Mouse (Mus musculus) midbrain, embryonic 11.5 days (tissue): ENCODE data around the gene Sfrp4. TPM values are rescaled to one million over a fixed set of nuclear protein-coding genes. Genes with fewer than 3 reads are reported as not detected.

Experiments
- ATAC-seq: fragments of 200-750 bp; cut with Nextera tagmentation; 2 replicates; pipeline ENCODE4 v1.8.0; 2017; ENCODE audit warnings: moderate TSS enrichment, moderate library complexity; ENCODE audit not compliant: low FRiP score
- DNase-seq: peaks from one replicate; pipeline ENCODE4 v3.0.0; 2015; ENCODE audit warnings: low spot score; ENCODE audit errors: missing footprints
- H3K27ac ChIP-seq: fragments of 300-500 bp; sonication (generic); 2 replicates; pipeline ENCODE4 v1.5.1; 2014; ENCODE audit warnings: low read depth, low read length
- H3K27me3 ChIP-seq: fragments of 300-500 bp; sonication (generic); 2 replicates; pipeline ENCODE4 v1.6.1; 2014; ENCODE audit warnings: mild to moderate bottlenecking, low read length, moderate library complexity, mixed read lengths; ENCODE audit not compliant: control insufficient read depth, insufficient read depth
- H3K36me3 ChIP-seq: fragments of 300-500 bp; sonication (generic); 2 replicates; pipeline ENCODE4 v1.6.1; 2014; ENCODE audit warnings: mild to moderate bottlenecking, low read length, moderate library complexity, mixed read lengths; ENCODE audit not compliant: control insufficient read depth, insufficient read depth
- H3K4me1 ChIP-seq: fragments of 300-500 bp; sonication (generic); 2 replicates; pipeline ENCODE4 v1.6.1; 2014; ENCODE audit warnings: low read length; ENCODE audit not compliant: control insufficient read depth, insufficient read depth
- H3K4me2 ChIP-seq: fragments of 300-500 bp; sonication (generic); 2 replicates; pipeline ENCODE4 v1.6.1; 2014; ENCODE audit warnings: mild to moderate bottlenecking, moderate library complexity
- H3K4me3 ChIP-seq: fragments of 300-500 bp; sonication (generic); 2 replicates; pipeline ENCODE4 v1.5.1; 2014; ENCODE audit warnings: low read depth, low read length
- H3K9ac ChIP-seq: fragments of 300-500 bp; sonication (generic); 2 replicates; pipeline ENCODE4 v1.6.1; 2014; ENCODE audit warnings: low read length
- H3K9me3 ChIP-seq: fragments of 300-500 bp; sonication (generic); 2 replicates; pipeline ENCODE4 v1.6.1; 2016; ENCODE audit warnings: low read length; ENCODE audit not compliant: control insufficient read depth
- WGBS: fragments of 180-500 bp; shearing (Covaris S2); extraction: QIAGEN DNeasy Blood & Tissue Kit; methylation state at CpG from one replicate; pipeline ENCODE4 v1.1.7; 2014; 5-methylcytosine and 5-hydroxymethylcytosine counted together
- polyA plus RNA-seq: library from polyadenylated mRNA; unstranded; fragments of >200 nt; fragmentation: Nextera tagmentation; extraction: Ambion mirVana; gene quantifications from 2 replicates; pipeline ENCODE4 v1.2.1, GENCODE M21; 2014

Sfrp4 gene
- polyA plus RNA-seq, 1 experiment from 2014 or later = 3.6 TPM

- Histone ChIP-seq H3K36me3 (no peaks in the 10 kb centered on the region), H3K9ac (no peak overlapping the region), H3K27me3 (no peaks in the 10 kb centered on the region), H3K9me3 (no peaks in the 10 kb centered on the region), H3K4me2 (no peak overlapping the region), H3K4me1 (peaks cover 6% of the 10 kb centered on the region; the same call in 1 of the 2 replicates), H3K27ac (no peak overlapping the region), H3K4me3 (no peak overlapping the region)
- no peak for ATAC-seq
- no peak for DNase-seq
Measured at GRCm38 (mm10) chr13:19608120-19608519, 14.8 kb upstream of the Sfrp4 start.

DNA sequence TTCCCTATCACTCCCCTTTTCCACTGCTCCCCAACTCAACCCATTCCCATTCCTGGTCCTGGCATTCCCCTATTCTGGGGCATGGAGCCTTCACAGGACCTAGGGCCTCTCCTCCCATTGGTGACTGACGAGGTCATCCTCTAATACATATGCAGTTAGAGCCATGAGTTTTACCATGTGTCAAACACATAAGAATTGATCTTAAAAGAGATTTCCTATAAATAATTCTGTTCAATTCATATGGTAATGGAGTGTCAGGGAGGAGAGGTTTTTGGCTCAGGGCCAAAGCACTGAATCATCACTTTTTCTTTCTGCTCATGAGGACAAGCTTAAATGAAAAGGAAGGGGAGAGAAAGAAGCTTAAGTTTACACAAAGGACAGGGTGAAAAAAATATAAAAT, 10.6 kb upstream of the Sfrp4 start:
- no peak overlapping the region for H3K27ac ChIP-seq
- H3K9ac ChIP-seq = no peak overlapping the region
- WGBS = 10% methylated on average over 1 of the region's 1 CpGs
- no peaks in the 10 kb centered on the region for H3K9me3 ChIP-seq
- H3K27me3 ChIP-seq = no peaks in the 10 kb centered on the region
- H3K36me3 ChIP-seq = no peaks in the 10 kb centered on the region
- peak; percentile 84 for ATAC-seq
- H3K4me2 ChIP-seq = no peak overlapping the region
- DNase-seq = no peak
- H3K4me1 ChIP-seq = peaks cover 6% of the 10 kb centered on the region
- H3K4me3 ChIP-seq = no peak overlapping the region

GRCm38 (mm10) chr13:19612963-19613362, 9.9 kb upstream of the Sfrp4 start:
- peak; percentile 64; the same call in 1 of the 2 replicates for ATAC-seq
- peak; percentile 82 for DNase-seq
- Histone ChIP-seq H3K9me3 (no peaks in the 10 kb centered on the region), H3K4me1 (peaks cover 7% of the 10 kb centered on the region), H3K36me3 (no peaks in the 10 kb centered on the region), H3K4me3 (no peak overlapping the region), H3K9ac (no peak overlapping the region), H3K4me2 (no peak overlapping the region), H3K27me3 (no peaks in the 10 kb centered on the region), H3K27ac (0 out of 2 replicates have a peak overlapping the region, but pooled peaks have one; percentile 9)
- WGBS = 61% methylated on average over 3 of the region's 3 CpGs

GRCm38 (mm10) chr13:19613426-19613825, 9.5 kb upstream of the Sfrp4 start:
- no peaks in the 10 kb centered on the region for H3K36me3 ChIP-seq
- H3K4me3 ChIP-seq = no peak overlapping the region
- H3K27me3 ChIP-seq = no peaks in the 10 kb centered on the region
- DNase-seq (peak; percentile 47), ATAC-seq (no peak)
- peaks cover 11% of the 10 kb centered on the region for H3K4me1 ChIP-seq
- no peak overlapping the region for H3K9ac ChIP-seq
- no peak overlapping the region for H3K4me2 ChIP-seq
- H3K27ac ChIP-seq = no peak overlapping the region
- 72% methylated on average over 1 of the region's 1 CpGs for WGBS
- no peaks in the 10 kb centered on the region for H3K9me3 ChIP-seq

DNA sequence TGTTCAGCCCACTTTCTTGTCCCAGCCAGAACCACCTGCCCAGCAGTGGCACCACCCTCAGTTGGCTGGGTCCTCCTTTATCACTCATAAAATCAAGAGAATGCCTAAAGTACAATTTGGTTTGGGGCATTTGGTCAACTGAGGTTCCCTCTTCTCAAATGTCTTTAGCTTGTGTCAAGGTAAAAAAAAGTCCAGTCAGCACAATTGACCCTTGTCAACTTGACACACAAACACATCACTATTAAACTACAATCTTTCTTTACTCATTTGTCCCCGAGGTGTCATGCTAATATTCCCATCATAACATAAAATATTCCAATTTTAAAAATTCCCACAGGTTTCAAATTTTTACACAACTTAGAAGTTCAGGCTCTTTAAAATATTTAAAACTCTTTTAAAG, 8.6 kb upstream of the Sfrp4 start:
- Histone ChIP-seq H3K9me3 (no peaks in the 10 kb centered on the region), H3K36me3 (no peaks in the 10 kb centered on the region), H3K4me2 (no peak overlapping the region), H3K4me3 (no peak overlapping the region), H3K9ac (no peak overlapping the region), H3K27me3 (no peaks in the 10 kb centered on the region), H3K4me1 (peaks cover 13% of the 10 kb centered on the region), H3K27ac (no peak overlapping the region)
- DNase-seq (no peak), ATAC-seq (no peak)
- WGBS = 87% methylated on average over 1 of the region's 1 CpGs

DNA sequence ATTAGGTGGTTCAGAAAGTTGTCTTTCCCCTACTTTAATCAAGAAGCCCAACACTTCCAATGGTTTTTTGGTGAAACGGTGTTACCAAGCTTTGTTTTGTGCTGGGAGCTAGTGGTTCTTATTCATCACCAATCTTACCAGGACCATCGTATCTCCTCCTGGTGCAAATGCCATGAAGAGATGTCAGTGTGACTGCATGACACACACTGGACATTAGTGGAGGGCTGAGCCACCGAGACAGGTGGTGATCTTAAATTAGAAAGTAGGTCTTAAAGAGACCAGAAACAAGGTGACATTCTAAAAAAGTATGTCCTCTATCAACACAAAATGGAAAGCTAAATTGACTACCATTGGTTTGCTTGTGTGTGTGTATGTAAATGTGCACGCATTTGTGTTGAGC, 4.8 kb upstream of the Sfrp4 start:
- Histone ChIP-seq H3K9ac (no peak overlapping the region), H3K4me2 (peak overlapping the region; percentile 88), H3K4me3 (no peak overlapping the region), H3K27me3 (no peaks in the 10 kb centered on the region), H3K9me3 (no peaks in the 10 kb centered on the region), H3K27ac (no peak overlapping the region), H3K4me1 (peaks cover 13% of the 10 kb centered on the region), H3K36me3 (no peaks in the 10 kb centered on the region)
- DNase-seq (peak; percentile 73), ATAC-seq (no peak)
- 97% methylated on average over 4 of the region's 4 CpGs for WGBS

DNA sequence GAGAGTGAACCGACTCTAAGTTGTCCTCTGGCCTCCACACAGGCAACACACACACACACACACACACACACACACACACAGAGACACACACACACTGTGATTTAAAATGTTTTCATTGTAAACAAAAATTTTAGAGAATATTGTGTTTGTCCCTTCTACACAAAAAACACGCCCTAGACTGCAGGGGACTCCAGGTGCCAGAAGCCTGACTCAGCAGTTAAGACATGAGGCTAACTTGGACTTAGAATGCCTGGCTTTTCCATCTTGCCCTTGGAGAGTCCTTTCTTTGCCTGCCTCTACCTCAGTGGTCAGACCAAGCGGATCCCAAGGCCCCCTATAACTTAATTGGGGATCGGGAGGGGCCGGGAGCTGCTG, 4.1 kb upstream of the Sfrp4 start:
- Histone ChIP-seq H3K9ac (peak overlapping the region; percentile 91), H3K27me3 (peaks cover 4% of the 10 kb centered on the region; the same call in 1 of the 2 replicates), H3K4me3 (peak overlapping the region; percentile 72), H3K27ac (peak overlapping the region; percentile 63; the same call in 1 of the 2 replicates), H3K4me1 (peaks cover 20% of the 10 kb centered on the region), H3K36me3 (no peaks in the 10 kb centered on the region), H3K4me2 (peak overlapping the region; percentile 88), H3K9me3 (no peaks in the 10 kb centered on the region)
- ATAC-seq (peak; percentile 4), DNase-seq (peak; percentile 86)
- 12% methylated on average over 5 of the region's 5 CpGs for WGBS

DNA sequence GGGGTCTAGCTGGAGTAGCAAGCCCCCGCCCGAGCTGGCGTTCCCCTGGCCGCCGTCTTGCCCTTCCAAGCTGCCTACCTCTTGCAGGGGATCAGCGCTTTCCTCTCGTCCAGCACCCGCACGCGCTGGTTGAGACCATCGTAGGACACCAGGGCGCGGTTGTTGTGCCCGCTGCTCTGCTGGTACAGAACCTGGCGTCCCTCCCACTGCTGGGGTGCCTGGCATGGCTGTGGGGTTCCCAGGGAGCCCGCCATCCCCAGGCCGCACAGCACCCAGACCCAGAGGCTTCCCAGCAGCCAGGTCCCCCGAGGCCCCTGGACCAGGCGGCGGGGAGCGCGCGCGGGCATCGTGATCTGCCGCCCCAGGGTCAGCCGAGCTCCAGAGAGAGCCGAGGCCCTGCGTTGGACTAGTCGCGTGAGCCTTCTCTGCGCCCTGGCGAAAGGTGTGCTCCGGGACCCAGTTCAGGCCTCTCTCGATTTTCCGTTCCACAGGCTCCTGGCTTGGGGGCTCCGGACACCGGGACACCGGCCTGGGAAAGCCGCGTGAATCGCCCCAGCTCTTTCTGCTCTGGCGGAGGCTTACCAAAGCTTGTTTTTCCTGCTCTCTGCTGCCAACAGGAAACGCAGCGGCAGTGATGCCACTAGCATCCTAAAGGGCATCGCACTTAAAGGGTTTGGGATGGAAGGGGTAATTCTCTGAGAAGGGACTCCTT, 3.5 kb upstream of the Sfrp4 start, which contains the start of gene Epdr1:
Gene Epdr1, minus strand, starts transcription at position 712 of the 712 bp plus-strand sequence.
- Histone ChIP-seq H3K9me3 (no peaks in the 10 kb centered on the region), H3K4me1 (peaks cover 21% of the 10 kb centered on the region), H3K36me3 (no peaks in the 10 kb centered on the region), H3K9ac (peak within 1 kb of the TSS; percentile 91), H3K4me2 (peak within 1 kb of the TSS; percentile 88), H3K4me3 (peak within 1 kb of the TSS; percentile 72), H3K27me3 (peaks cover 5% of the 10 kb centered on the region; the same call in 1 of the 2 replicates), H3K27ac (peak within 1 kb of the TSS; percentile 63)
- peak; percentile 82 for ATAC-seq
- DNase-seq = peak; percentile 98
- under 1% methylated on average over 45 of the region's 46 CpGs for WGBS

DNA sequence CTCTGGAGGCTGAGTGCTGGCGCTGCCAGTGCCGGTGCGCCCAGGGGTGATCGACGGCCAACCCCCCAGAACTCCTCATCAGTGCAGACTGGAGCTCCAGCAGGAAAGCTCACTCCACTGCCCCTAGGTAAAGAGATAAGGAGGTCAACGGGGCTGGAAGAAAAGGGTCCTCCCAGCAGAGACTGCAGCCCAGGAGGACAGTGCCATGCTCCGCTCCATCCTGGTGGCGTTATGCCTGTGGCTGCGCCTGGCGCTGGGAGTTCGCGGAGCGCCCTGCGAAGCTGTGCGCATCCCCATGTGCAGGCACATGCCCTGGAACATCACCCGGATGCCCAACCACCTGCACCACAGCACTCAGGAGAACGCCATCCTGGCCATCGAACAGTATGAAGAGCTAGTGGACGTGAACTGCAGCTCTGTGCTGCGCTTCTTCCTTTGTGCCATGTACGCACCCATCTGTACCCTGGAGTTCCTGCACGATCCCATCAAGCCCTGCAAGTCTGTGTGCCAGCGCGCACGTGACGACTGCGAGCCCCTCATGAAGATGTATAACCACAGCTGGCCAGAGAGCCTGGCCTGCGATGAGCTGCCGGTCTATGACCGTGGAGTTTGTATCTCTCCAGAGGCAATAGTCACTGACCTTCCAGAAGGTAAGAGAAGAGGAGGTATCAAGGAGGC, 463 bp downstream of the Sfrp4 start:
- Histone ChIP-seq H3K27ac (no peak overlapping the region), H3K4me2 (peak overlapping the region; percentile 82), H3K27me3 (peaks cover 5% of the 10 kb centered on the region; the same call in 1 of the 2 replicates), H3K4me1 (peaks cover 16% of the 10 kb centered on the region), H3K4me3 (peak overlapping the region; percentile 48), H3K9me3 (no peaks in the 10 kb centered on the region), H3K36me3 (no peaks in the 10 kb centered on the region), H3K9ac (peak overlapping the region; percentile 60)
- ATAC-seq (peak; percentile 45), DNase-seq (peak; percentile 95)
- WGBS = 21% methylated on average over 30 of the region's 30 CpGs
